Mouse (Mus musculus) MEL (cell line): ENCODE measurements around the gene Znhit1. TPM values are rescaled to one million over a fixed set of nuclear protein-coding genes. Genes with fewer than 3 reads are reported as not detected.

Source experiments
- DNase-seq: peaks from one replicate; pipeline ENCODE4 v3.0.0; 2011; ENCODE audit warnings: low read depth, low spot score
- H3K27ac ChIP-seq: 2 replicates; pipeline ENCODE4 v1.5.1; 2012; ENCODE audit warnings: low read depth, mild to moderate bottlenecking, control low read depth, low read length, moderate library complexity; ENCODE audit not compliant: control insufficient read depth
- H3K27me3 ChIP-seq, 2 experiments: fragments of 150-350 bp in 1 of 2; sonication (generic) in 1 of 2; 2 replicates each; pipeline ENCODE4 v1.6.1; 2012; ENCODE audit warnings: low read length in 2 of 2, mild to moderate bottlenecking in 2 of 2, improper control_type of control experiment in 1 of 2, moderate library complexity in 1 of 2; ENCODE audit not compliant: insufficient read depth in 2 of 2, control insufficient read depth in 1 of 2
- H3K36me3 ChIP-seq, 2 experiments: 2 replicates each; pipeline ENCODE4 v1.6.1; 2012 to 2014; ENCODE audit warnings: low read length in 2 of 2, improper control_type of control experiment in 1 of 2, inconsistent platforms in 1 of 2, mild to moderate bottlenecking in 1 of 2; ENCODE audit not compliant: insufficient read depth in 2 of 2, control insufficient read depth in 1 of 2
- H3K4me1 ChIP-seq, 2 experiments: fragments of 150-350 bp in 1 of 2; sonication (generic) in 1 of 2; 2 replicates each; pipeline ENCODE4 v1.6.1; 2012; ENCODE audit warnings: low read length in 2 of 2, improper control_type of control experiment in 1 of 2, mild to moderate bottlenecking in 1 of 2; ENCODE audit not compliant: insufficient read depth in 2 of 2, control insufficient read depth in 1 of 2
- H3K4me3 ChIP-seq, 2 experiments: fragments of 150-350 bp in 1 of 2; sonication (generic) in 1 of 2; 2 replicates each; pipeline ENCODE4 v1.5.1; 2012; ENCODE audit warnings: low read depth in 2 of 2, low read length in 2 of 2, mild to moderate bottlenecking in 2 of 2, moderate library complexity in 2 of 2, control low read depth in 1 of 2, improper control_type of control experiment in 1 of 2; ENCODE audit not compliant: control insufficient read depth in 1 of 2, insufficient read depth in 1 of 2
- H3K79me2 ChIP-seq: 2 replicates; pipeline ENCODE4 v1.6.1; 2012; ENCODE audit warnings: mild to moderate bottlenecking, low read length, moderate library complexity; ENCODE audit not compliant: control insufficient read depth, poor library complexity, insufficient read depth
- H3K9ac ChIP-seq: 2 replicates; pipeline ENCODE4 v1.6.1; 2012; ENCODE audit warnings: low read depth, mild to moderate bottlenecking, control low read depth, low read length, moderate library complexity; ENCODE audit not compliant: control insufficient read depth, poor library complexity, severe bottlenecking
- H3K9me3 ChIP-seq: fragments of 150-350 bp; sonication (generic); replicated peaks from 2 replicates; pipeline ENCODE4 v1.6.1; 2012; ENCODE audit warnings: mild to moderate bottlenecking, low read length, improper control_type of control experiment, moderate library complexity; ENCODE audit not compliant: insufficient read depth
- CHD1 ChIP-seq: IDR thresholded peaks from 2 replicates; pipeline ENCODE4 v1.6.1; 2012; ENCODE audit warnings: low read depth, mild to moderate bottlenecking, inconsistent platforms, low read length, improper control_type of control experiment
- CTCF ChIP-seq, 3 experiments: IDR thresholded peaks in 2 of 3; conservative IDR thresholded peaks in 1 of 3; 2 replicates each; pipeline ENCODE4 v1.5.1; 2011 to 2012; ENCODE audit warnings: low read length in 3 of 3, low read depth in 2 of 3, mild to moderate bottlenecking in 2 of 3, improper control_type of control experiment in 1 of 3, inconsistent platforms in 1 of 3, mixed read lengths in 1 of 3, moderate library complexity in 1 of 3; ENCODE audit not compliant: control insufficient read depth in 1 of 3, insufficient read depth in 1 of 3, poor library complexity in 1 of 3, severe bottlenecking in 1 of 3
- E2F4 ChIP-seq: IDR thresholded peaks from 2 replicates; pipeline ENCODE4 v1.6.1; 2011; ENCODE audit warnings: low read depth, low read length, improper control_type of control experiment, borderline replicate concordance
- EP300 ChIP-seq, 2 experiments: IDR thresholded peaks; 2 replicates each; pipeline ENCODE4 v1.6.1; 2011; ENCODE audit warnings: improper control_type of control experiment in 2 of 2, low read length in 2 of 2, low read depth in 1 of 2, mild to moderate bottlenecking in 1 of 2
- ETS1 ChIP-seq: IDR thresholded peaks from 2 replicates; pipeline ENCODE4 v1.6.1; 2012; ENCODE audit warnings: low read depth, mild to moderate bottlenecking, inconsistent platforms, low read length, improper control_type of control experiment, moderate library complexity
- GABPA ChIP-seq: IDR thresholded peaks from 2 replicates; pipeline ENCODE4 v1.6.1; 2012; ENCODE audit warnings: low read depth, mild to moderate bottlenecking, inconsistent platforms, low read length, improper control_type of control experiment, moderate library complexity
- GATA1 ChIP-seq: IDR thresholded peaks from 2 replicates; pipeline ENCODE4 v1.6.1; 2011; ENCODE audit warnings: low read depth, low read length, improper control_type of control experiment
- HCFC1 ChIP-seq: IDR thresholded peaks from 2 replicates; pipeline ENCODE4 v1.6.1; 2012; ENCODE audit warnings: low read depth, mild to moderate bottlenecking, inconsistent platforms, low read length, improper control_type of control experiment, moderate library complexity
- JUND ChIP-seq: IDR thresholded peaks from 2 replicates; pipeline ENCODE4 v1.6.1; 2011; ENCODE audit warnings: low read depth, mild to moderate bottlenecking, improper control_type of control experiment, low read length
- KAT2A ChIP-seq: conservative IDR thresholded peaks from 2 replicates; pipeline ENCODE4 v1.6.1; 2012; ENCODE audit warnings: low read depth, low read length, improper control_type of control experiment, inconsistent platforms
- MAZ ChIP-seq: IDR thresholded peaks from 2 replicates; pipeline ENCODE4 v1.6.1; 2012; ENCODE audit warnings: low read depth, mild to moderate bottlenecking, inconsistent platforms, low read length, improper control_type of control experiment
- MXI1 ChIP-seq: IDR thresholded peaks from 2 replicates; pipeline ENCODE4 v1.6.1; 2011; ENCODE audit warnings: mild to moderate bottlenecking, low read depth, low read length, improper control_type of control experiment
- MYB ChIP-seq: IDR thresholded peaks from 2 replicates; pipeline ENCODE4 v1.6.1; 2011; ENCODE audit warnings: mild to moderate bottlenecking, low read depth, low read length, improper control_type of control experiment
- MYC ChIP-seq: IDR thresholded peaks from 2 replicates; pipeline ENCODE4 v1.6.1; 2011; ENCODE audit warnings: low read depth, mild to moderate bottlenecking, low read length, improper control_type of control experiment, moderate library complexity
- NELFE ChIP-seq: IDR thresholded peaks from 2 replicates; pipeline ENCODE4 v1.6.1; 2011; ENCODE audit warnings: low read depth, low read length, improper control_type of control experiment
- NRF1 ChIP-seq: IDR thresholded peaks from 2 replicates; pipeline ENCODE4 v1.6.1; 2014; ENCODE audit warnings: low read depth, mild to moderate bottlenecking, inconsistent platforms, low read length, improper control_type of control experiment, moderate library complexity; ENCODE audit not compliant: poor library complexity, insufficient read depth, severe bottlenecking
- POLR2AphosphoS2 ChIP-seq: IDR thresholded peaks from 2 replicates; pipeline ENCODE4 v1.6.1; 2011; ENCODE audit warnings: low read length, improper control_type of control experiment
- RCOR1 ChIP-seq: IDR thresholded peaks from 2 replicates; pipeline ENCODE4 v1.6.1; 2012; ENCODE audit warnings: low read depth, mild to moderate bottlenecking, inconsistent platforms, low read length, improper control_type of control experiment
- SIN3A ChIP-seq: IDR thresholded peaks from 2 replicates; pipeline ENCODE4 v1.6.1; 2012; ENCODE audit warnings: low read length, improper control_type of control experiment, inconsistent platforms
- SMC3 ChIP-seq: IDR thresholded peaks from 2 replicates; pipeline ENCODE4 v1.6.1; 2011; ENCODE audit warnings: low read depth, low read length, improper control_type of control experiment
- TAL1 ChIP-seq: IDR thresholded peaks from 2 replicates; pipeline ENCODE4 v1.6.1; 2012; ENCODE audit warnings: mild to moderate bottlenecking, inconsistent platforms, low read length, moderate library complexity, mixed read lengths
- TBP ChIP-seq: IDR thresholded peaks from 2 replicates; pipeline ENCODE4 v1.8.0; 2011; ENCODE audit warnings: low read depth, low read length, improper control_type of control experiment
- UBTF ChIP-seq: IDR thresholded peaks from 2 replicates; pipeline ENCODE4 v1.6.1; 2012; ENCODE audit warnings: low read depth, mild to moderate bottlenecking, inconsistent platforms, low read length, improper control_type of control experiment, moderate library complexity, borderline replicate concordance; ENCODE audit not compliant: insufficient read depth
- USF1 ChIP-seq: IDR thresholded peaks from 2 replicates; pipeline ENCODE4 v1.6.1; 2014; ENCODE audit warnings: low read depth, mild to moderate bottlenecking, inconsistent platforms, low read length, improper control_type of control experiment, moderate library complexity
- ZMIZ1 ChIP-seq: IDR thresholded peaks from 2 replicates; pipeline ENCODE4 v1.6.1; 2012; ENCODE audit warnings: low read depth, mild to moderate bottlenecking, inconsistent platforms, low read length, improper control_type of control experiment, moderate library complexity
- polyA plus RNA-seq, 2 experiments: library from polyadenylated mRNA; stranded (reverse) in 1 of 2; unstranded in 1 of 2; fragments of >175 nt in 1 of 2; fragments of >200 nt in 1 of 2; gene quantifications; 2 replicates each; pipeline versions ENCODE4 v1.2.1 to v1.2.4; 2012; ENCODE audit warnings: low replicate concordance in 2 of 2, low read depth in 1 of 2; ENCODE audit not compliant: insufficient read length in 2 of 2, insufficient read depth in 1 of 2, missing spikeins in 1 of 2
- total RNA-seq: library from RNA; depleted of rRNA; stranded (reverse); fragments of 300-350 nt; gene quantifications from 2 replicates; pipeline ENCODE4 v1.2.3, GENCODE M21; 2012

The Znhit1 gene
- total and polyA plus RNA-seq, 3 experiments: 56.6 to 123 TPM; not detected in 1

GRCm38 (mm10) chr5:136989801-136990200 lies 2.0 kb upstream of the Znhit1 start:
- Histone ChIP-seq H3K27me3 (no peaks in the 10 kb centered on the region), H3K4me1 (peaks cover 0 to 9% of the 10 kb centered on the region in 2 experiments; a peak in 2 of 4 replicates), H3K36me3 (0 out of 4 replicates have a peak, but pooled peaks cover 0 to 2% of the 10 kb centered on the region in 2 experiments), H3K9me3 (no peaks in the 10 kb centered on the region), H3K9ac (no peak overlapping the region), H3K4me3 (no peak overlapping the region), H3K79me2 (peaks cover 7% of the 10 kb centered on the region; the same call in 1 of the 2 replicates), H3K27ac (no peak overlapping the region)
- no peak for DNase-seq
- TF ChIP-seq HCFC1: no peak
- TF ChIP-seq NRF1: no peak
- TF ChIP-seq POLR2AphosphoS2: no peak
- no peak for TF ChIP-seq GABPA
- TF ChIP-seq SMC3: no peak
- TF ChIP-seq MYB: no peak
- no peak for TF ChIP-seq CTCF (IDR thresholded peaks at IDR 0.05 in 2 of 3, conservative IDR thresholded peaks at IDR 0.05 in 1 of 3; ENCODE audit: control insufficient read depth in 1 of 3, insufficient read depth in 1 of 3, low read depth in 2 of 3, low read length in 3 of 3, poor library complexity in 1 of 3, severe bottlenecking in 1 of 3)
- TF ChIP-seq USF1: no peak

DNA sequence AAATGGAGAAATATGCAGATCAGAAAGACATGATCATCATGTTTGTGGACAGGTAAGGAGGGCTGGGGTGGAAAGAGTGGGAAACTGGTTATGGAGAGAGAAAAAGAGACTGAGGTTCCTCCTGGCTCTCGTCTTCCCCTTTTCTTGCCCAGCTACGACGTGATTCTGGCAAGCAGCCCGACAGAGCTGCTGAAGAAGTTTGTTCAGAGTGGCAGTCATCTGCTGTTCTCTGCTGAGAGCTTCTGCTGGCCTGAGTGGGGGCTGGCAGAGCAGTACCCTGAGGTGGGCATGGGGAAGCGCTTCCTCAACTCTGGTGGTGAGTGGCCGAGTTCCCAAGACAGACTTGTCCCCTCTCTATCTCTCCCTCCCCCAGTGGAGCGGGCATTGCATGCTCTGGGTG lies 599 bp upstream of the Znhit1 start:
- Histone ChIP-seq H3K79me2 (peaks cover 7% of the 10 kb centered on the region; the same call in 1 of the 2 replicates), H3K27ac (no peak overlapping the region)
- DNase-seq: peak; percentile 91

GRCm38 (mm10) chr5:136987138-136987933 lies 485 bp downstream of the Znhit1 start:
- DNase-seq: peak; percentile 80
- Histone ChIP-seq H3K9ac (peak overlapping the region; percentile 92), H3K9me3 (no peaks in the 10 kb centered on the region), H3K27ac (peak overlapping the region; percentile 77), H3K36me3 (0 out of 4 replicates have a peak, but pooled peaks cover 0 to 2% of the 10 kb centered on the region in 2 experiments), H3K4me3 (peak overlapping the region; percentile 78 to 95), H3K4me1 (peaks cover 0 to 9% of the 10 kb centered on the region in 2 experiments; a peak in 2 of 4 replicates), H3K27me3 (no peaks in the 10 kb centered on the region), H3K79me2 (peaks cover 7% of the 10 kb centered on the region; the same call in 1 of the 2 replicates)
- no peak for TF ChIP-seq JUND
- TF ChIP-seq CHD1: no peak
- 0 out of 2 replicates have a peak, but pooled peaks have one; percentile 29 for TF ChIP-seq MAZ
- peak; percentile 66; the same call in 1 of the 2 replicates for TF ChIP-seq UBTF
- TF ChIP-seq E2F4: 0 out of 2 replicates have a peak, but pooled peaks have one; percentile 24
- TF ChIP-seq NELFE: peak; percentile 48
- no peak for TF ChIP-seq TAL1
- peak; percentile 11 for TF ChIP-seq SIN3A
- TF ChIP-seq GABPA: no peak
- peak; percentile 15; the same call in 1 of the 2 replicates for TF ChIP-seq MXI1
- TF ChIP-seq KAT2A: no peak
- TF ChIP-seq MYC: peak; percentile 15; the same call in 1 of the 2 replicates
- peak; percentile 62; the same call in 1 of the 2 replicates for TF ChIP-seq ZMIZ1
- TF ChIP-seq NRF1: 0 out of 2 replicates have a peak, but pooled peaks have one; percentile 11

More for the DNA sequence above, 599 bp upstream of the Znhit1 start:
- Histone ChIP-seq H3K36me3 (0 out of 4 replicates have a peak, but pooled peaks cover 0 to 2% of the 10 kb centered on the region in 2 experiments), H3K9me3 (no peaks in the 10 kb centered on the region), H3K9ac (peak overlapping the region; percentile 92), H3K4me1 (peaks cover 0 to 9% of the 10 kb centered on the region in 2 experiments; a peak in 2 of 4 replicates), H3K27me3 (no peaks in the 10 kb centered on the region), H3K4me3 (peak overlapping the region; percentile 78 to 95)
- 0 out of 4 replicates have a peak, but pooled peaks of 1 of the 2 experiments have one; percentile 42 for TF ChIP-seq EP300 (IDR thresholded peaks at IDR 0.05; ENCODE audit: low read depth in 1 of 2, low read length in 2 of 2)
- TF ChIP-seq RCOR1: peak; percentile 67
- TF ChIP-seq ETS1: peak; percentile 54; the same call in 1 of the 2 replicates
- TF ChIP-seq TBP: peak; percentile 61; the same call in 1 of the 2 replicates
- 0 out of 2 replicates have a peak, but pooled peaks have one; percentile 22 for TF ChIP-seq HCFC1
- TF ChIP-seq UBTF: no peak
- TF ChIP-seq MAZ: 0 out of 2 replicates have a peak, but pooled peaks have one; percentile 22
- TF ChIP-seq GATA1: no peak
